ENCODE assay signal across 16 mouse cellular contexts in the genomic region with DNA sequence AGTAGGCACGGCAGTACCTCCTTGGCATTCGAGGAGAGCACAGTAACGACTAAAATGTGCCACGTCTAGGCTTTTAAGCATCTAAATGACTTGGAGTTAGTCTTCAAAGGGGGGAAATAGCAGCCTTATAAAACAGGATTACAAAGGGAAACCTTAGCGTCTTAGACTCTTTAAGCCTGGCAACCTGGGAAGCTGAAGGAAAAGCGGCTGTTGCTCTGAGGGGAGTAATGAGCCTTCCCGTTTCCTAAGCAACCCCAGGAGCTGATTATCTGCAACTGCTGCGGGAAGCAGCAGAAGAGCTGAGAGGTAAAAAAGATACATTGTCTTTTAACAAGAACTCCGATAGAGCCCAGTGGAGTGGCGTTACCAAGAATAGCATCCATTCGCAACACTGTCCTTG. TPM values are rescaled to one million over a fixed set of nuclear protein-coding genes. Genes with fewer than 3 reads are reported as not detected.
DNase-seq lines count a peak whose midpoint lies in the region; ATAC-seq lines count a peak whose summit lies in the region.
"Had no signal": no experiment of that assay in that cellular context is flagged by ENCODE, and none has a peak within 500 bp of the region (broad histone marks: within the 10 kb centered on the region; RNA-seq: fewer than 3 reads in every experiment).

No protein-coding gene starts in this region.

- no peak overlapping the region; the same call in 1 of the 2 replicates for H3K9ac ChIP-seq in midbrain, embryonic 13.5 days (replicated peaks)
- H3K9ac ChIP-seq: limb, embryonic 12.5 days had no signal

- H3K4me1 ChIP-seq in midbrain, embryonic 13.5 days (replicated peaks) = peaks cover 16% of the 10 kb centered on the region

- DNase-seq in frontal cortex, postnatal 10 days (ENCODE audit: low spot score in 2 of 2) = no peak
- peak; percentile 10 to 21 for DNase-seq in right cerebral cortex, adult 2 months (ENCODE audit: low spot score in 2 of 2)
- DNase-seq in right cerebral cortex, postnatal 36 days (ENCODE audit: low spot score in 2 of 2) = no peak
- DNase-seq in right cerebral cortex, postnatal 4 days = peak; percentile 9
- no peak for DNase-seq in lung, postnatal 14 days
- DNase-seq in gastrocnemius, postnatal 4 days (ENCODE audit: low spot score in 2 of 2) = no peak
- DNase-seq: adrenal gland, postnatal 10 days; heart, adult 2 months; heart, postnatal 4 days; kidney, adult 9 months; lung, adult 18-20 months; thymus, adult 2 months had no signal

- ATAC-seq in frontal cortex, adult (ENCODE audit: low TSS enrichment) = peak; percentile 73
- ATAC-seq in midbrain, embryonic 13.5 days = peak; percentile 64

- peak overlapping the region; percentile 42 for H3K4me2 ChIP-seq in midbrain, embryonic 13.5 days (replicated peaks)
- H3K4me2 ChIP-seq: limb, embryonic 12.5 days had no signal

- H3K4me3 ChIP-seq in midbrain, embryonic 13.5 days (replicated peaks) = no peak overlapping the region
- H3K4me3 ChIP-seq: heart, adult 2 months; limb, embryonic 12.5 days; megakaryocyte, embryonic 14.5 days had no signal

- H3K27me3 ChIP-seq in midbrain, embryonic 13.5 days = peaks cover 22% of the 10 kb centered on the region
- H3K27me3 ChIP-seq: limb, embryonic 12.5 days had no signal

- WGBS in midbrain, embryonic 13.5 days = 6% methylated on average over 11 of the region's 11 CpGs

- H3K9me3 ChIP-seq in midbrain, embryonic 13.5 days = no peaks in the 10 kb centered on the region
- H3K9me3 ChIP-seq: limb, embryonic 12.5 days had no signal

- H3K27ac ChIP-seq in midbrain, embryonic 13.5 days = peak overlapping the region; percentile 35; the same call in 1 of the 2 replicates
- H3K27ac ChIP-seq: heart, adult 2 months; limb, embryonic 12.5 days had no signal

- no peaks in the 10 kb centered on the region for H3K36me3 ChIP-seq in midbrain, embryonic 13.5 days
- H3K36me3 ChIP-seq: limb, embryonic 12.5 days had no signal

RNA-seq across cellular contexts. Expression of a gene that starts 19.5 kb away (rescaled TPM):
- polyA plus RNA-seq in midbrain, embryonic 13.5 days (2015; fragmentation: Nextera tagmentation; extraction: Ambion mirVana) = 1.3 TPM in 2 replicates
- total RNA-seq in gastrocnemius, postnatal 4 days (2021) = under 1 TPM; 0.10 TPM

RNA-seq across cellular contexts. Expression of a gene that starts 26.0 kb away (rescaled TPM):
- polyA plus RNA-seq in midbrain, embryonic 13.5 days (2015; fragmentation: Nextera tagmentation; extraction: Ambion mirVana) = 15.1 and 16.6 TPM in 2 replicates
- total RNA-seq in gastrocnemius, postnatal 4 days (2021) = 1 to 10 TPM; 1.1 to 1.4 TPM

Comparison
In these comparisons a context has a peak if more than half of its experiments do, and no peak if none do; other contexts are left out.
1. DNase-seq: peak in right cerebral cortex, adult 2 months (2 of 2) and right cerebral cortex, postnatal 4 days (single experiment); none in frontal cortex, postnatal 10 days (0 of 2), right cerebral cortex, postnatal 36 days (0 of 2), lung, postnatal 14 days (single experiment) and gastrocnemius, postnatal 4 days (0 of 2).